Mouse (Mus musculus): ENCODE measurements around the gene Gfod2. TPM values are rescaled to one million over a fixed set of nuclear protein-coding genes. Genes with fewer than 3 reads are reported as not detected.

Gfod2 gene
- total RNA-seq, 2 experiments from 2014 or later: 6.6 to 6.8 TPM

GRCm38 (mm10) chr8:105770609-105771008 lies 12.1 kb upstream of the Gfod2 start:
- no peak for DNase-seq
- intact Hi-C loops (cut with DNase I): loop anchor here (5.0 kb wide), 1 partner anchor 58 kb away; no protein-coding TSS in a partner anchor

GRCm38 (mm10) chr8:105768485-105769257 lies 10.2 kb upstream of the Gfod2 start:
- intact Hi-C loops (cut with DNase I): no loop called here
- no peak for DNase-seq

DNA sequence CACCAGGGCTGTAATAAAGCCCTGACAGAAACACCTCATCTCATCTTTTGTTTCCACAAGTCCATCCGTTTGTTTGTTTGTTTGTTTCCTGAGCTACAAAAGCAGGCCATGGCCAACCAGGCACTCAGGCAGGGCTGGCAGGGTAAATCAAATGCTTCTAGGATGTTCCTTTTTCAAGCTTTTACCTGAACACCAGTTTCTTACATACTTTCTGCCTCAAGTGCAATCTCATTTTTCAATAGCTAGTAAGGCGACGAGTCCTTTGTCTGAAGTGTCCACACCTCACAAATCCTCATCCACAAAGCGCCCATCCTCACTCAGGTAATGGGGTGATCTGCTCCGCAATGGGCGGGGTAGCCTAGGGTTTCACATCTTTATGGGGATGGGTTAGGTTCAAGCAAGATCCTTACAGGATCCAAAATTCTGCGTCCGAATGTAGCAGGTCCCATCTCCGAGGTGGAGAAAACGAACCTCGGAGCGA lies 628 bp downstream of the Gfod2 start:
- intact Hi-C loops (cut with DNase I): no loop called here
- DNase-seq: no peak

DNA sequence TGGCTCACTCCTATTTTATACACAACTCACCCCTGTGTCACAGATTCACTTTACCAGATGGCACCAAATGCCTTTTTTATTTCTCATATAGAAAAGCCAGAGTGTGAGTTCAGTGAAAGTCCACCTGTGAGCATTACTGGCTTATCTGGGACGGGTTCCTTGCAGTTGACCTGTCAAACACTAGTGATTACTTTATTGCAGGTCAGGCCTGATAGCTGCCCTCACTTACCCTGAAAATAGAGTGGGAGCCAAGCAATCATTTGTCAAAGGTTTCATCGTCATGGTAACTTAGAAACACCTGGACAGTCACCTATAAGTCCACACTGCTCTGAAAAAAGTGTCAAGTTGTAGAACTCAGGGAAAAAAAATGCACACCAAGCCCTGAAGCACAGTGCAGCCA lies 3.8 kb downstream of the Gfod2 start:
- DNase-seq: no peak
- intact Hi-C loops (cut with DNase I): no loop called here

GRCm38 (mm10) chr8:105753916-105754315 lies 4.5 kb downstream of the Gfod2 start:
- no peak for DNase-seq
- intact Hi-C loops (cut with DNase I): no loop called here

DNA sequence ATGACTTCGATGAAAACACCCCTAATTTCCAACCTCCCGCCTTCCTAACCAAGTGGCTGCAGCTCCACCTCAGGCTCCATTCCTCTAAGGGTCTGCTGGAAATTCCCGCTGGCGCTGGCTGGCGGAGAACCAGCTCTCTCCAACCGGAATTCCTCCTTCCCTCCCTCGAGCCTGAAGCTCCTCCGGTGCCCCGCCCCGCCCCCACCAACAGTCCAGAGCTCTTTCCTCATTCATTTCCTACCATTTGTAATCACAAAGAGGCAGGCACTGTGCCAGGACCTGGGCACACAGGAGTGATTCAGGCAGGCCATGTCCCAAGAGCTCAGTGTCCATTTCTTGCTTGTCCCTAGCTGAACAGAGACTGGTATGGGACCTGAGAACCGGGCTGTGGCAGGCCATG lies 7.9 kb downstream of the Gfod2 start:
- intact Hi-C loops (cut with DNase I): no loop called here
- peak in 1 of 2 experiments; percentile 28 for DNase-seq

GRCm38 (mm10) chr8:105743301-105743700 lies 15.2 kb downstream of the Gfod2 start:
- DNase-seq: no peak
- intact Hi-C loops (cut with DNase I): no loop called here

DNA sequence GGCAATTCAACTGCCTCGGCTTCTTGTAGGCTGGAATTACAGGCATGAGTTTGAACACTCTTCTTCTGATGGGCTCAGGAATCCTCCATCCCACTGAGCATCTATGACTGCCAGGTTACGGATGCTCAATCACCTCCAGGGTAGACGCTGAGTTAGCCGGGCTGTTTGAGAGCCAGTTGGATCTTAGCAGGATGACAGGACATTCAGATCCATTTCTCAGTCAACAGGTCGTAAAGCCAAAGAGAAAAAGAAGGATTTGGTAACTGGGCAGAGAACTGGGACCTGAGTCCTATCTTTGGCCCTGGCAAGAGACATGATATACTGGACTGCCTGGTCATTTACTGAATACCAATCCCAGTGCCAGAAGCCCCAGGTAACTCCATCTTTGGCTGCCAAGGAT lies 19.2 kb downstream of the Gfod2 start:
- intact Hi-C loops (cut with DNase I): no loop called here
- peak in 1 of 2 experiments; percentile 19 for DNase-seq

DNA sequence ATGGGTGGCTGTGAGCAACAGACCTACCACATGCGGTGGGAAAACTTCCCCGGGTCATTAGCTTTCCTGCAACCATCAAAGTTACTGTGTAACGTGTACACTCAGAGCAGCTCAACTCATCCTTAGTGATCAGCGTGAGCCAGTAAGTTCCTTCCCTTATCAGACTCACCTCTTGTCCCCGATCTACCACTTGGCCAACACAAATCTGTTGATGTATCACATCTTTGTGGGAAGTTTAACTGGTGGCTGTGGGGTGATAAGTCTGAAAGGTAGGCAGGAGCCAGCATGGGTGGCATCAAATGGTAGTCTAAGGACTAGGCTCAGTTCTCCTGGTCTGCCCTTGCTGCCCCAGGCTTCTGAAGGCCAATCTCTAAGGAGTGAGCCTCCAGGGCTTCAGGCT lies 26.3 kb downstream of the Gfod2 start:
- no peak for DNase-seq
- intact Hi-C loops (cut with DNase I): no loop called here

- DNase-seq: no peak
Measured at GRCm38 (mm10) chr8:105727397-105728124, 30.9 kb downstream of the Gfod2 start.

GRCm38 (mm10) chr8:105725726-105726125 lies 32.7 kb downstream of the Gfod2 start:
- intact Hi-C loops (cut with DNase I): no loop called here
- no peak for DNase-seq

More at GRCm38 (mm10) chr8:105727397-105728124, 30.9 kb downstream of the Gfod2 start:
- intact Hi-C loops (cut with DNase I): no loop called here

- DNase-seq: no peak
- intact Hi-C loops (cut with DNase I): no loop called here
Measured at GRCm38 (mm10) chr8:105722861-105723260, 35.6 kb downstream of the Gfod2 start.

DNA sequence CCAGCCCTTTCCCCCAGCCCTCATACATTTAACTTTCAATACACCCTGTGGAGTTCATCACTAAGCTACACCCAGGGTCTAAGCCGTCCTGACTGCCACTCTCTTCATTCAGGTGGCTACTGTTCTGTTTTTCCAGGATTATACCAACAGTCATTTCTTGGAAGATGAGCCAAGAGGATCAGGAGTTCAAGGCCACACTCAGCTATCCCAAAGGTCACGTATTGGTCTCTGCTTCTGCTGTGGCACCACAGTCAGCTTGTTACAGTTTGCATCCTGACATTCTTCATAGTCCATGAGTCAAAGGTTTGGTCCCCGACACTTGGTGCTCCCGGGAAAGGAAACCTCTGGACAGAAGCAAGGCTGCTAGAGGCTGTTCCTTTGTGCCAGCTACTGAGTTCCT lies 38.8 kb downstream of the Gfod2 start:
- intact Hi-C loops (cut with DNase I): loop anchor here (10.0 kb wide), 1 partner anchor 305 kb away; no protein-coding TSS in a partner anchor
- no peak for DNase-seq

GRCm38 (mm10) chr8:105716302-105716945 lies 42.0 kb downstream of the Gfod2 start:
- intact Hi-C loops (cut with DNase I): loop anchor here (2.0 to 10.0 kb wide), 2 partner anchors 214 to 308 kb away; no protein-coding TSS in a partner anchor

GRCm38 (mm10) chr8:105715042-105715441 lies 43.4 kb downstream of the Gfod2 start:
- no peak for DNase-seq
- intact Hi-C loops (cut with DNase I): loop anchor here (10.0 kb wide), 1 partner anchor 310 kb away; no protein-coding TSS in a partner anchor

More at GRCm38 (mm10) chr8:105716302-105716945, 42.0 kb downstream of the Gfod2 start:
- no peak for DNase-seq

GRCm38 (mm10) chr8:105714139-105714538 lies 44.3 kb downstream of the Gfod2 start:
- intact Hi-C loops (cut with DNase I): loop anchor here (5.0 to 10.0 kb wide), 3 partner anchors 58 to 311 kb away; no protein-coding TSS in a partner anchor
- DNase-seq: peak; percentile 79 to 87

DNA sequence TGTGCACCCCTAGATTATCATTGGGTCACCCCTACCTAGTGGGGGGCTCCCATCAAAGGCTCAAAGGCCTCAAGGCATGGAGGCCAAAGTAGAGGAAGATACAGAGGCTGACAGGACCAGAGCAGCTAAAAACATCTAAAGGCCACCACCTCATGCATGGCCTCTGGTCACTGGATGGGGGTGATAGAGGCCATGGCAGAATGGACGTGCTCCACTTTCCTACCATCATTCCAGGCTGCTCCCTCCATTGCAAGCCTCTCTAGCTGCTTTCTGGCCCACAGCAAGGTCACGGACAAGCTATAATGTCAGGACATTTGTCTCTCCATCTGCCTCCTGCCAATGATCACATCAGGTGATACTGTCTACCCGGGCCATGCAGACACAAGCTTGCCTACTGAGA lies 46.2 kb downstream of the Gfod2 start:
- DNase-seq: no peak
- intact Hi-C loops (cut with DNase I): loop anchor here (5.0 to 10.0 kb wide), 3 partner anchors 60 to 313 kb away; no protein-coding TSS in a partner anchor

DNA sequence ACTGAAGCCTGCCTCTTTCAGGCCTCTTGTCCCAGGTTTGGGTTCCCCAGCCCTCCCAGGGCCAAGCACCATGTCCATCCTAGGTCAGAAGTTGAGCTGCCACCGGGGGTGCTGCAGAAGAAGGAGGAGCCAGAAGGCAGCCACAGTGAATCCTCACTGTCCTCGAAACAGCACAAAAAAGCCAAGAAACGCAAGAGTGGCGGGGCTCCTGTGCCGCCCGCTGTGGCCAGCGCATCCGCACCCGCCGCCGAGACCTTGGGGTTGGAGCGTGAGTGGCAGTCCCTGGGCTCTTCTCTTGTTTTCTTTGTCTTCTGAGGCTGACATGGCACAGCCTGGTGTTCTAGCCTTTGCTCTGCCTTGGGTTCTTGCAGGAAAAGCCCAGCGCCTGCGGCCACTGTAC lies 49.1 kb downstream of the Gfod2 start:
- no peak for DNase-seq
- intact Hi-C loops (cut with DNase I): no loop called here

GRCm38 (mm10) chr8:105708675-105709074 lies 49.8 kb downstream of the Gfod2 start:
- intact Hi-C loops (cut with DNase I): no loop called here
- DNase-seq: no peak

GRCm38 (mm10) chr8:105707498-105708403 lies 50.7 kb downstream of the Gfod2 start, which contains the start of the genes 4933405L10Rik and Enkd1:
Gene 4933405L10Rik (plus strand): TSS chr8:105707655.
Gene Enkd1 (minus strand): TSS chr8:105708210.
- DNase-seq: peak; percentile 60 to 72
- intact Hi-C loops (cut with DNase I): no loop called here

Data from gastrocnemius, postnatal 36 days (tissue).